Mouse (Mus musculus): ENCODE measurements around the gene Cnst. TPM values are rescaled to one million over a fixed set of nuclear protein-coding genes. Genes with fewer than 3 reads are reported as not detected.
A peak's percentile ranks its signal among the peaks of the same experiment; 100 is the strongest.

The Cnst gene
- polyA plus RNA-seq, 1 experiment from 2014 or later = 22.6 TPM

- no peak overlapping the region for H3K4me3 ChIP-seq (ENCODE audit: low read depth, low read length)
- no peaks in the 10 kb centered on the region for H3K27me3 ChIP-seq (ENCODE audit: control insufficient read depth, insufficient read depth, low read length)
- H3K9ac ChIP-seq (ENCODE audit: low read length) = no peak overlapping the region
- no peak for ATAC-seq (ENCODE audit: low FRiP score)
- H3K27ac ChIP-seq (ENCODE audit: low read depth, low read length) = no peak overlapping the region
- no peaks in the 10 kb centered on the region for H3K36me3 ChIP-seq (ENCODE audit: control insufficient read depth, insufficient read depth, low read length)
- no peak for DNase-seq (ENCODE audit: low spot score, missing footprints)
- H3K4me2 ChIP-seq = no peak overlapping the region
- no peaks in the 10 kb centered on the region for H3K9me3 ChIP-seq (ENCODE audit: control insufficient read depth, low read length)
- WGBS = 82% methylated on average over 4 of the region's 4 CpGs
- H3K4me1 ChIP-seq (ENCODE audit: control insufficient read depth, insufficient read depth, low read length) = peaks cover 7% of the 10 kb centered on the region; the same call in 1 of the 2 replicates
Observed at GRCm38 (mm10) chr1:179551921-179552320, 5.8 kb downstream of the Cnst start.

GRCm38 (mm10) chr1:179552751-179553150 lies 6.6 kb downstream of the Cnst start:
- H3K9ac ChIP-seq (ENCODE audit: low read length) = no peak overlapping the region
- no peaks in the 10 kb centered on the region for H3K36me3 ChIP-seq (ENCODE audit: control insufficient read depth, insufficient read depth, low read length)
- H3K4me1 ChIP-seq (ENCODE audit: control insufficient read depth, insufficient read depth, low read length) = peaks cover under 1% of the 10 kb centered on the region; the same call in 1 of the 2 replicates
- H3K27ac ChIP-seq (ENCODE audit: low read depth, low read length) = no peak overlapping the region
- WGBS = 46% methylated on average over 7 of the region's 7 CpGs
- H3K4me3 ChIP-seq (ENCODE audit: low read depth, low read length) = no peak overlapping the region
- H3K9me3 ChIP-seq (ENCODE audit: control insufficient read depth, low read length) = no peaks in the 10 kb centered on the region
- no peak for DNase-seq (ENCODE audit: low spot score, missing footprints)
- H3K27me3 ChIP-seq (ENCODE audit: control insufficient read depth, insufficient read depth, low read length) = no peaks in the 10 kb centered on the region
- no peak for ATAC-seq (ENCODE audit: low FRiP score)
- H3K4me2 ChIP-seq = no peak overlapping the region

DNA sequence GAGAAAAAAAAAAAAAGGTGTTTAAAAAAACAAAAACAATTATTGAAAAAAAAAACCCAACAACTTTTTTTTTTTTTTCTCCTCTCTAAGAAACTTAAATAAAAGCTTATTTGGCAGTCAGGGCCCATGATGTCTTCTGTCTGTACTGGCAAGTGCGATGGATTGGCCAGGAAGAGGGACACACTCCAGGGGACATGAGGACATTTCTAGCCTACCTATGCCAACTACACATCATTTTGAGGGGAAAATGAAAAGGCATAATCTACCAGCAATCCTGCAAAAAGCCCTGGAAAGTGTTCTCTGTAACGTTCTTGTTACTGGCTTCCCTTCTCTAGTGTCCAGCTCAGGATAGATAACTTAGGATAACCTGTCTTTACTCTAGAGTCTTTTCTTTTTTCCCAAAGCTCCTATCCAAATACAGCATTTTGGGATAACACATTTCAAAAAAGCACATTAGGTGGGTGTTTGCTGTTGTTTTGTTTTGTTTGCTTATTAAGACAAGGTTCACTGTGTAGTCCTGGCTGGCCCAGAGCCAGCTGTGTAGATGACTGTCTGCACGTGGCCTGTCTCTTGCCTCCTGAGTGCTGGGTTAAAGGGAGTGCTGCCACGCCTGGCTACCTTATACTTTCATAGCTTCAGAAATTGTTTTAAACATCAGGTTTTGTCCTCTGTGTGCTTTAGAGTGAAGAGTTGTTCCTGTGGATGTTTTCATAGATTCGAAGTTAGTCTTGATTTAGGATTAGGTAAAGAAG lies 7.2 kb downstream of the Cnst start:
- H3K4me1 ChIP-seq (ENCODE audit: control insufficient read depth, insufficient read depth, low read length) = no peaks in the 10 kb centered on the region
- no peak for DNase-seq (ENCODE audit: low spot score, missing footprints)
- H3K4me2 ChIP-seq = no peak overlapping the region
- no peak overlapping the region for H3K27ac ChIP-seq (ENCODE audit: low read depth, low read length)
- no peaks in the 10 kb centered on the region for H3K9me3 ChIP-seq (ENCODE audit: control insufficient read depth, low read length)
- H3K27me3 ChIP-seq (ENCODE audit: control insufficient read depth, insufficient read depth, low read length) = no peaks in the 10 kb centered on the region
- WGBS = 88% methylated on average over 5 of the region's 5 CpGs
- H3K4me3 ChIP-seq (ENCODE audit: low read depth, low read length) = no peak overlapping the region
- H3K36me3 ChIP-seq (ENCODE audit: control insufficient read depth, insufficient read depth, low read length) = no peaks in the 10 kb centered on the region
- no peak for ATAC-seq (ENCODE audit: low FRiP score)
- no peak overlapping the region for H3K9ac ChIP-seq (ENCODE audit: low read length)

GRCm38 (mm10) chr1:179553949-179554347 lies 7.8 kb downstream of the Cnst start:
- no peaks in the 10 kb centered on the region for H3K4me1 ChIP-seq (ENCODE audit: control insufficient read depth, insufficient read depth, low read length)
- no peaks in the 10 kb centered on the region for H3K36me3 ChIP-seq (ENCODE audit: control insufficient read depth, insufficient read depth, low read length)
- DNase-seq (ENCODE audit: low spot score, missing footprints) = no peak
- no peak overlapping the region for H3K27ac ChIP-seq (ENCODE audit: low read depth, low read length)
- H3K9me3 ChIP-seq (ENCODE audit: control insufficient read depth, low read length) = no peaks in the 10 kb centered on the region
- no peak overlapping the region for H3K9ac ChIP-seq (ENCODE audit: low read length)
- 92% methylated on average over 4 of the region's 4 CpGs for WGBS
- H3K4me2 ChIP-seq = no peak overlapping the region
- no peaks in the 10 kb centered on the region for H3K27me3 ChIP-seq (ENCODE audit: control insufficient read depth, insufficient read depth, low read length)
- no peak overlapping the region for H3K4me3 ChIP-seq (ENCODE audit: low read depth, low read length)
- no peak for ATAC-seq (ENCODE audit: low FRiP score)

DNA sequence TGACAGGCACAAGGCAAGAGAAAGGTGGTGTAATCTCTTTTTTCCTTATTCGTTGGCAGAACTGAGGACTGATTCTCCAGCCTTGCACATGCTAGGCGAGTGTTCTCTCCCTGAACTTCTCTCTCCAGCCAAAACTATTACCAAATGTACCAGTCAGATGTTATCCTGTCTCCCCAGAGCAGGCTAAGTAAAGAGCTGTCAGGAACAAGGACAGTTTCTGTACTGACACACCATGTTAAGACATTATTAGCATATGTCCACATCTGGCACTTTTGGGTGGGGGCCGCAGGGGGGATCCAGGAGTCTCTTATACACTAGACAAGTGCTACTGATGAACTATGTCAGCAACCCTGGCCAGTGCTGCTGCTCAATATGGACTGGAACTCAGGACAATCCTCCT lies 10.8 kb downstream of the Cnst start:
- WGBS = 81% methylated on average over 3 of the region's 3 CpGs
- Histone ChIP-seq H3K4me3 (ENCODE audit: low read depth, low read length) (no peak overlapping the region), H3K36me3 (ENCODE audit: control insufficient read depth, insufficient read depth, low read length) (no peaks in the 10 kb centered on the region), H3K4me1 (ENCODE audit: control insufficient read depth, insufficient read depth, low read length) (no peaks in the 10 kb centered on the region), H3K4me2 (no peak overlapping the region), H3K9me3 (ENCODE audit: control insufficient read depth, low read length) (no peaks in the 10 kb centered on the region), H3K27me3 (ENCODE audit: control insufficient read depth, insufficient read depth, low read length) (no peaks in the 10 kb centered on the region), H3K9ac (ENCODE audit: low read length) (no peak overlapping the region), H3K27ac (ENCODE audit: low read depth, low read length) (no peak overlapping the region)
- DNase-seq (ENCODE audit: low spot score, missing footprints) (no peak), ATAC-seq (ENCODE audit: low FRiP score) (no peak)

DNA sequence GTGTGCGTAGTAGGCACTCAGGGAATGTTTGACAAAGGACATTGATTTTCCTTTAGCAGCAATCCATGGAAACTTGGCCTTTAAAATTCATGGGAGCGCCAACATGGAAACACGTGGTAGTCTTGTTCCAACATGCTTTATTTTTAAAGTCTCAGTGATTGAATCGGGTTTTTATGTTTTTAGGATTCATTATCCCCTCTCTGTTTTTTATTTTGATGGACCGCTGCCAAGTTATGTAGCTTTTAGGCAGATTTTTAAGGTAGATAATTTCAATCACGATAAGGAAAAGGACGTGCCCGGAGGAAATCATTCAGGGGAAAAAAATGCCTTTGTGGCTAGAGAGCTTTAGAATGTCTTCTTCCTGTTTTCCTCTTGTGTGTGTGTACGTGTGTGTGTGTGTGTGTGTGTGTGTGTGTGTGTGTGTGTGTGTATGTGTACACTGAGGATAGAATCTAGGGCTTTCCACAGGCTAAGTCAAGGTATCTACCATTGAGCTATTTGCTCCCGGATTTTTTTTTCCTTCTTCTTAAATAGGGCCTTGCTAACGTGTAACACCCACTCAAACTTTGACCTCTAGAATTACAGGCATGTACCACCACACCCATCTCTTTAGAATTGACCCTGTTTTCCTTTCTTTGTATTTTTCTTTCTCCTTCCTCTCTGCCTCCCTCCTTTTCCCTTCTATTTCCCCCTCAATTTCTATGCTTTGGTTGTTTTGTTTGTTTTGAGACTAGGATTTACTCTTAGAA lies 13.4 kb downstream of the Cnst start:
- Histone ChIP-seq H3K4me2 (no peak overlapping the region), H3K4me3 (ENCODE audit: low read depth, low read length) (no peak overlapping the region), H3K27me3 (ENCODE audit: control insufficient read depth, insufficient read depth, low read length) (no peaks in the 10 kb centered on the region), H3K27ac (ENCODE audit: low read depth, low read length) (no peak overlapping the region), H3K4me1 (ENCODE audit: control insufficient read depth, insufficient read depth, low read length) (no peaks in the 10 kb centered on the region), H3K9ac (ENCODE audit: low read length) (no peak overlapping the region), H3K9me3 (ENCODE audit: control insufficient read depth, low read length) (no peaks in the 10 kb centered on the region), H3K36me3 (ENCODE audit: control insufficient read depth, insufficient read depth, low read length) (no peaks in the 10 kb centered on the region)
- ATAC-seq (ENCODE audit: low FRiP score) (no peak), DNase-seq (ENCODE audit: low spot score, missing footprints) (no peak)
- 88% methylated on average over 11 of the region's 11 CpGs for WGBS

- Histone ChIP-seq H3K9ac (ENCODE audit: low read length) (no peak overlapping the region), H3K4me2 (no peak overlapping the region), H3K36me3 (ENCODE audit: control insufficient read depth, insufficient read depth, low read length) (no peaks in the 10 kb centered on the region), H3K4me3 (ENCODE audit: low read depth, low read length) (no peak overlapping the region), H3K27ac (ENCODE audit: low read depth, low read length) (no peak overlapping the region), H3K4me1 (ENCODE audit: control insufficient read depth, insufficient read depth, low read length) (no peaks in the 10 kb centered on the region), H3K27me3 (ENCODE audit: control insufficient read depth, insufficient read depth, low read length) (no peaks in the 10 kb centered on the region), H3K9me3 (ENCODE audit: control insufficient read depth, low read length) (no peaks in the 10 kb centered on the region)
- WGBS = 91% methylated on average over 6 of the region's 6 CpGs
- peak; percentile 41 for DNase-seq (ENCODE audit: low spot score, missing footprints)
- no peak for ATAC-seq (ENCODE audit: low FRiP score)
Observed at GRCm38 (mm10) chr1:179560845-179561430, 14.8 kb downstream of the Cnst start.

- H3K4me1 ChIP-seq (ENCODE audit: control insufficient read depth, insufficient read depth, low read length) = peaks cover 5% of the 10 kb centered on the region
- no peaks in the 10 kb centered on the region for H3K27me3 ChIP-seq (ENCODE audit: control insufficient read depth, insufficient read depth, low read length)
- H3K27ac ChIP-seq (ENCODE audit: low read depth, low read length) = no peak overlapping the region
- no peak overlapping the region for H3K4me2 ChIP-seq
- no peaks in the 10 kb centered on the region for H3K9me3 ChIP-seq (ENCODE audit: control insufficient read depth, low read length)
- no peak overlapping the region for H3K9ac ChIP-seq (ENCODE audit: low read length)
- H3K36me3 ChIP-seq (ENCODE audit: control insufficient read depth, insufficient read depth, low read length) = no peaks in the 10 kb centered on the region
- H3K4me3 ChIP-seq (ENCODE audit: low read depth, low read length) = no peak overlapping the region
- no peak for DNase-seq (ENCODE audit: low spot score, missing footprints)
- WGBS = 84% methylated on average over 4 of the region's 4 CpGs
- no peak for ATAC-seq (ENCODE audit: low FRiP score)
Observed at GRCm38 (mm10) chr1:179563211-179563610, 17.0 kb downstream of the Cnst start.

- no peak overlapping the region for H3K4me2 ChIP-seq
- H3K4me1 ChIP-seq (ENCODE audit: control insufficient read depth, insufficient read depth, low read length) = peaks cover 5% of the 10 kb centered on the region
- H3K36me3 ChIP-seq (ENCODE audit: control insufficient read depth, insufficient read depth, low read length) = no peaks in the 10 kb centered on the region
- WGBS = 81% methylated on average over 5 of the region's 5 CpGs
- H3K9me3 ChIP-seq (ENCODE audit: control insufficient read depth, low read length) = no peaks in the 10 kb centered on the region
- no peaks in the 10 kb centered on the region for H3K27me3 ChIP-seq (ENCODE audit: control insufficient read depth, insufficient read depth, low read length)
- DNase-seq (ENCODE audit: low spot score, missing footprints) (no peak), ATAC-seq (ENCODE audit: low FRiP score) (no peak)
- H3K9ac ChIP-seq (ENCODE audit: low read length) = no peak overlapping the region
- H3K27ac ChIP-seq (ENCODE audit: low read depth, low read length) = no peak overlapping the region
- no peak overlapping the region for H3K4me3 ChIP-seq (ENCODE audit: low read depth, low read length)
Observed at GRCm38 (mm10) chr1:179563926-179564325, 17.8 kb downstream of the Cnst start.

Data from midbrain, embryonic 11.5 days (tissue).